Mouse (Mus musculus) gastrocnemius, postnatal 25 days (tissue): Measurements from ENCODE around the gene Lmo7. TPM values are rescaled to one million over a fixed set of nuclear protein-coding genes. Genes with fewer than 3 reads are reported as not detected.
A peak's percentile ranks its signal among the peaks of the same experiment; 100 is the strongest.

ENCODE experiments used
- DNase-seq: peaks from one replicate; pipeline ENCODE4 v3.0.0; 2022
- long read RNA-seq, 2 experiments: library from polyadenylated mRNA; stranded (forward); transcript quantifications; one replicate each; pipeline ENCODE4 v2.0.0; 2021
- total RNA-seq, 2 experiments: library from RNA; stranded (reverse); gene quantifications; 1 replicate in 1 of 2; 2 replicates in 1 of 2; pipeline ENCODE4 v1.2.3; 2021

Lmo7 gene
- 10 to 100 TPM; 60.2 to 66.2 TPM for total RNA-seq
- long read RNA-seq, experiment 1, partial matches to known transcripts, result 5 of 8 reads
- long read RNA-seq, experiment 1, other reads (novel, unspliced or antisense), result 3 of 8 reads
- long read RNA-seq, experiment 2, partial matches to known transcripts, result 6 of 14 reads
- long read RNA-seq, experiment 2, other reads (novel, unspliced or antisense), result 8 of 14 reads

DNA sequence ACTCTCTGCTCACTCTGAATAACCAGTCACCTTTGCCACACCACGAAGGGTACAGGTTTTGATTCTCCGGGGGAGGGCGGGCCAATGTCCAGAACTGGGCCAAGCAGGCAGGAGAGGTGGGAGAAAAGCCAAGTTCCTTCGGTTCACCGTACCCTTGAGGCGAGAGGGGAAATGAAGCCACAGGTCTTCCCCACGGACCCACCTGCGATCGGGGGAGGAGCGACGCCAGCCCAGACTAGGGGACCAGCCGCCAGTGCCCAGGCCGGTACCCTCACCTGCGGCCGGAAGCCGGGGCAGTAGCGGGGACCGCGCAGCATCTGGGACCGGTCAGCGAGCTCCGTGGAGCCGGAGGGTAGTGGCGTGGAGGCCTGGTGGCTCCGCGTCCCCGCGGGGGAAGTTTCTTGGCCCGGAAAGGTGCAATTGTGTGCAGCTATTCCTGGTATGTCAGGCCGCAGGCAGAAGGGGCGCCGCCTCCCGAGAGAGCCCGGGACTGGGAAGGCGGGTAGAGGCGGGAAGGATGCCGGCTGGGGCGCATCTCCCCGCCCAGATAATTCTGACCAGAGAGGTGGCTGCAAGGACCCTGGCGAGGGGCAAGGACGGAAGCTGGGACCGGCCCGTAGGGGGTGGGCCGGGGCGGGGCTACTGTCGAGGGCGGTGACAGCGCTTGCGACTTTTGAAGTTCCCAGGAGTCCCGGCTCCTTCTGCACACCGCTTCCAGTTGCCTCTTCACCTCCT is at the start of gene Lmo7, which contains the start of gene Gm9922:
Gene Lmo7 (plus strand): TSS at position 721 of the 735 bp plus-strand sequence.
Gene Gm9922 (minus strand): TSS at position 578 of the 735 bp plus-strand sequence.
- peak; percentile 84 for DNase-seq

DNA sequence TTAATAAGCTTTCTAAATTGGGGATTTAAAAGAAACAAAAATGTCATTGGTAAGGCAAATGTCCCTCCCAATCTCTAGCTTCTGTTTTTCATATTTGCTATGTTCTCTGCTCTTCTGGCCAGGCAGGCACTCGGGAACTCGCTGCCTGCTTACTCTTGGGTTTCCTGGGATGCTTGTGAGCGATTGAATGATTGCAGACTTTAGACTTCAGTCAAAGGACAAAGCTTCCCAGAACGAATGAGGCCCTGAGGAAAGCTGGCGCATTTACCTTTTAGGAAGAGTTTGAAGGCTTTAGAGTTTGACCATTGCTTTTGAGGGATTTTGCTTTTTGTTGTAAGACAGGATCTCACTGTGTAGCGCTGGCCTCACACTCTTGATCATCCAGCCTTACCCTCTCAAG is 42.1 kb upstream of the Lmo7 start:
- DNase-seq, result no peak

DNA sequence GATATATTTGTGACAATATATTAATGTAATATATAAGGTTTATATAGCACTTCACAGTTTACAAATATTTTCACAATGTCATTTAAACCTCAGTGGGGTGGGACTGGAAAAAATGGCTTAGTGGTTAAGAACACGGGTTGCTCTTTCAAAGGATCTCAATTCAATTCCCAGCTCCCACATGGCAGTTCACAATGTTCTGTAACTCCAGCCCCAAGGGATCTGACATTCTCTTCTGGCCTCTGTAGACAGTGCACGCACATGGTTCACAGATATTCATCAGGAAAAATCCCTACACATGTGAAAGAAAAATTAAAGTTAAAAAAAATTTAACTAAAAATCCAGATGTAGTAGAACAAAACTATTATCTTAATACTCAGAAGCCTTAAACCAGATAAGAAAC is 41.4 kb upstream of the Lmo7 start:
- DNase-seq, result peak; percentile 16

DNA sequence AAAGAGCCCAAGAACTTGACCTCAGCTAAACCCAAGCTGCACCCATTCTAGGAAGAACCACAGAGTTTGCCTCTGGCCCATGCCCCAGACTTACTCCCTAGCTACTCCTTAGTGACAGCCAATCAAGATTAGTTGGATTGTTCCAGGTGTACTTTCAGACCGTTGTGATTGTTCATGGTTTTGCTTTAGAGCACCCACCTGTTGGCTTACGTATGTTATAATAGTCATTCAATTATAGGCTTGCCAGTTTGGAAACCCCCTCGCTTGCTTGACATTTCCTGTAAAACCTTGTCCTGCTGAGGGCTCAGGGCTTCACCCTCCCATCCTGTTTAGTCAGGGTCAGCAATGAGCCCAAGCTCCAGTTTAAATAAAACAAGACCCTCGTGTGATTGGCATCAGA is 25.3 kb upstream of the Lmo7 start:
- DNase-seq, result no peak

DNA sequence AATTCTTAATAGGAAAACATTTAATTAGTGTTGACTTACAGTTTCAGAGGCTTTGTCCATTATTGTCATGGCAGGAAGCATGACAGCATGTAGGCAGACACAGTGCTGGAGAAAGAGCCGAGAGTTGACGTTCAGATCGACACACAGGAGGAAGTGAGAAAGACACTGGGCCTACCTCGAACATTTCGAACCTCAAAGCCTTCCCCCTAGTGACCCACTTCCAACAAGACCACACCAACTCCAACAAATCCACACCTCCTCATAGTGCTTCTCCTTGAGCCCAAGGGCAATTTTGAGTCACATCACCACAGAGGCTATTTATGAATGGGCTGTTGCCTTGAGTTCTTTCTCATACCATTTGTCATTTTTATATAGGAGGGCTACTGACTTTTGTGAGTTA is 22.7 kb upstream of the Lmo7 start:
- DNase-seq, result no peak

DNA sequence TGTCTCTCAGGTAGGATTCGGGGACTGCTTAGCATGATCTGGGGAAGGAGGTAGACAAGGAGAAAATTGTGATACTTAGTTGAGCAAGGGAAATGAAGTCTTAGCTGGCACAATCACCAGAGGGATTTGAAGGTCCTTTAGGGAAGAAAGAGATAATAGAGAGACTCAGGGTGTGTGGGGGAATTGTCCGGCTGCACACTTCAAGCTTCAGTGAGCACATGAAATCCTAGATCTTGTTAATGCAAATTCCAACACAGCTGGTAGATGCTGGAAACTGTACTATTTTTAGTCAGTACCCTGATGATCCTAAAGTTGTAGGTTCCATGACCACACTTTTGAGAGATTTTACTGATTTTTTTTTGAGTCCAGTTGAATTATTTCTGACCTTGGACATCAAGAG is 15.3 kb upstream of the Lmo7 start:
- no peak for DNase-seq

DNA sequence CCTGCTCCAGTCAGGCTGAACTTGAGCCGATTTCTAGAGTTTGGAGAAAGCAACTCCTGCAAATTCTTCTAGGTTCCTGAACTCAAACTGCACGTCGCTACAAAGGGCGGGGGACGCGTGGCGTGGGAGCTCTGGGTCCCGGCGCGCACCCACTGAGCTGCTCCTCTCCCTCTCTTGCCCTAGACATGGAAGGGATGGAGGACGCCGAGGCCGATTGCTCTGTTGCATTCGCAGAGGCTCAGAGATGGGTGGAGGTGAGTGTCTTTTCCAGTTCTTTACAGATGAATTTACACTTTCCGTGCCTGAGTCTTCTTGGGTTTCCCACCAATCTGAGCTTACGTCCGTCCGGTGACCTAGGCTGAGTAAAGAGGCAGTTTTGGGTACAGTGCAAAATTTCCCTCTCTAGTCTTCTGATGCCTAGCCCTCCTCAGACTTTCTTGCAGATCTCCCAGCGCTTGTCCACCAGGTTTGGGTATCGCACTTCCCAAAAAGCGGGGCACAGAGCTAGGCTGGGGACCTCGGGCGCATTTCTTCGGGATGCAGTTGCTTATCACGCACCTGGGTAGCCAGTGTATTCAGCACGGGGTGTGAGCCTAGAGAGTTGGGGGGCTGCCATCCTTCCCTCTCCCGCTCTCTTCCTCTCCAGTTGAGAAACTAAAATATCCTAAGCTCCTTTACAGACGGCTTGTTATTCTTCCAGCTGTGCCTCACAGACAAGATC is 375 bp downstream of the Lmo7 start:
- no peak for DNase-seq

DNA sequence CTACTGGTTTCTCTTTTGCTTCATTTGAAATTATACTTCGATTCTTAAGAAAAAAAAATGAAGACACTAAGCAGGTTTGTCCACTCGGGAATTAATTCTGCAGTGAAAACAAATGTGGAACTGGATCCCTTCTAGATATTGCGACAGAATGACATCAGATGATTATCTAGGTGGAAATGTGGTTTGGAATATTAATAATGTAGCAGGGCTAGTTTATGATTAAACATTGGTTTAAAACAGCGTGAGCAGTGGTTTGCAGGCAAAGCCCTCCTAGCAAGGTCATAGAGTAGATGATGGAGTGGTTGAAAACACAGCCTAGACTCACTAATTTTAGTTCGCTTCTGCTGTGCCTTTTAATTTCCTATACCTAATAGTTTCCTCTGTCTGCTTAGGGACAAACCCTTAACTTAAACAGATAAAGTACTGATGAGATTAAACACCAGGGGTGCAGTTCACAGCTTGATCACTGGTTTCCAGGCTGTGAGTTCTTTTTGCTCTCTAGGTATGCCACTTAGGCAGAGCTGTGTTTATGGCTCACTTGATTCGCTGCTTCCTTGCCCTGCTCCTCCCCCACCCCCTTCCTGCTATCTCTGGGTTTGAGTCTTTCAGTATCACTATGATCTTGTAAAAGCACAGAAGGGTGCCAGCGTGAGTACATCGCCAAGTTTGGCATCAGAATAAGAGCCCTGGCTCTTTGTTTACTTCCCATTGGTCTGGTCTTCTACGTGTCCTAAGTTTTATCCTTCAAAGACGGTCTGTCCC is 4.0 kb downstream of the Lmo7 start:
- DNase-seq, result no peak

DNA sequence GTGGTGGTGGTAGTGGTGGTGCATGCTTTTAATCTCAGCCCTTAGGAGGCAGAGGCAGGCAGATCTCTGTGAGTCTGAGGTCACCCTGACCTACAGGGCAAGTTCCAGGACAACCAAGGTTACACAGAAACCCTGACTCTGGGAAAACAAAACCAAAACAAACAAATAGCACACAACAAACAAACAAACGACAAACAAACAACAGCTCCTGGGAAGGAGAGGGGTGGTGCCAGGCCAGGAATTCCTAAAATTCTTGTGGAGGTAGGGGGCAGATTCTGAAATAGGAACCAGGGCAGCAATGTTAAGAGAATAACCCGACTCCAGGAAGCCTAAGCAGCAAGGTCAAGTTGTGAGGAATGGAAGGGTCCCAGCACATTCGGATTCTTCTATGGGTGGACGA is 7.7 kb downstream of the Lmo7 start:
- no peak for DNase-seq

DNA sequence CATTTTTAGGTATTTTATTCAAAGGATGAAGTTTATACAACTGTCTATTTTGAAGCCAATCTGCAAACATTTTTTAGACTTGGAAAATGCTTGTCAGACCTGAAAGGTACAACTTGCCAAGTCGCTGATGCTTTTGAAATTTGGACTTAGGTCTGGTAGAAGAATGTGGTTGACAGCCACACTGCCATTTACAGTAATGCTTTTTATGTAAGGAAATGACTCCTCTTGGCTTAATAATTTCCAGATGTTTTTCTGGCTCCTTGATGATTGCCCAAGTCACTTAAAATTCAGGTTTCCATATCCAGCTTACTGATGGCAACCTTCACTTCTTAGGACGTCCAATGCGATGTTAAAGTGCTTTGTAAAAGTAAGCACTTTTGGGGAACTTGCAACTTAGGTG is 16.9 kb downstream of the Lmo7 start:
- no peak for DNase-seq

DNA sequence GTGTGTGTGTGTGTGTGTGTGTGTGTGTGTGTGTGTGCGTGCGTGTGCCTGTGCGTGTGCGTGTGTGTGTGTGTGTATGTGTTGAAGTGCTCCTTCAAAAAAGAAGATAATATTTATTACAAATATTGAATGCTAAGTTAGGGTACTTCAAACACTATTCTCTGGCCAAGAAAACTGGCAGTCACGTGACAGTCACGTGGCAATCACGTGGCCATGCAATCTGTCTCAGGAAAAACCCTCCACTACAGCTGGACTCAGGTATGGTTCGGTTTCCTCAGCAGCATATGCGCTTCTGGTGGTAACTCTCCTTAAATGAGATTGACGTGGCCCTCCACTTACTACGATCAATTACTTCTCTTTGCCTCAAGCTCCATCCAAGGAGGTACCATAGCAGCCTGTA is 18.1 kb downstream of the Lmo7 start:
- DNase-seq, result no peak

DNA sequence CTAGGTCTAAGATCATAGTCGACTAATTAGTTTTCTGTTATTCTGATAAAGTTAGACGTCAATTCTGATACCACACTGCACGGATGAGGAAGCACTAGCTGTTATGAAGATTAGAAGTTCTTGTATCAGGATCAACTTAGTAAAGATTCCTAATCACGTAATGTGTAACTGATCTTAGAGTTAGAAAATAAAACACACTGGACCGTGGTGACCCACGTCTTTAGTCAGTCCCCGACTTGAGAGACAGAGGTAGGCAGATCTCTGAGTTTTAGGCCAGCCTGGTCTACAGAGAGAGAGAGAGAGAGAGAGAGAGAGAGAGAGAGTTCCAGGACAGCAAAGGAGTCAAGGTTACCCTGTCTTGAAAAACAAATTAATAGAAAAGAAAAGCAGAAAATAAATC is 18.7 kb downstream of the Lmo7 start:
- no peak for DNase-seq

DNA sequence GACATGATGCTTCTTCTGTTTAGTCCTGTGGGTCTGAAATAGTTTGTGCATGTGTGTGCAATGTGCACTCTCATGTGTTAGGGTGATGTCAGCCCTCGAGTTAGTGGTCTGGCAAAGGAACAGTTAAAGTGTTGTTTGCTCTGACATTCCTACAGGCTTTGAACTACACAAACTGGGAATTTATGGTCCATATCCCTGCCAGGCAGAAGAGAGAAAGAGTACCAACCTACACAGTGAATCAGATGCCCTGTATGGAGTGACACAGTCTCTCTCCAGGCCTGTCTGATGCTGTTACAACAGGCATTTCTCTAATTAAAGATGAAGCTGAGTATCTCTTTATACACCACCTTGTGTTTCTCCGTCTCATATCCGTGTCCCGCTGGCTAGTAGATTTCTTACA is 21.2 kb downstream of the Lmo7 start:
- DNase-seq, result no peak

DNA sequence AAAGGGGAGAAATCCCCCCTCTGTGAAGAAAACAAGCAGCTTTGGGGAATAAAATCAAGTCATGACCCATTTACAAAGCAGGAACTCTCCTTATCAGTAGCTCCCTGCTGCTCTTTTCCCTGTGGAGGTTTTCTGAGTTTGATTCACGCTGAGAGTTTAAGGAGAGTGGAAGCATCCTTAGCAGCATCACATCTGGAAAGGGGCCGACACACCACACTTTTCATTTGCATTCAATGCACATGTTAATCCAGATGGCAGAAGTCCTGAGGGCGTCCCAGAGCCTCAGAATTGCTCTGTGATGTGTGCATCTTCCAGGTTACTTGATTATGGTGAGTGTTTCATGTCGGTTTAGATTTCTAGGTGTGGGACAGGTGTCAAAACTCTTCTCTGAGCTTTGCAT is 25.7 kb downstream of the Lmo7 start:
- DNase-seq, result no peak

DNA sequence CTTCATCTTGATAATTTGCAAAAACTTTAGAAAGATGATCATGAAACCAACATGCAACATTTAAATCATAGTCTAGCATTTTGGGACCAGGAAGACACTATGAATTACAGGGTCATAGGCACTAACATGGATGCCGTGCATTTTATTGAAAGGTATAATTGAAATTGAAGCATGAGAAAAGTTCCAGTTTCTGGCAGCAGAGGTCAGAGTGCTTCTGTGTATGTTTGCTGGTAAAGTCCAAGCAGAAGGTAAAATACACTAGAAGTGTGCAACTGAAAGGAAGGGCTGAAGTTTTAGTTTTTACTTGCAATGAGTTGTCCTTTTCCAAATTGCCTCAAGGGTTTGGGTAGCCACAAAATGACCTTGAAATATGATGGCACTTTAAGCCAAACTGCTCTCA is 32.5 kb downstream of the Lmo7 start:
- DNase-seq, result no peak

DNA sequence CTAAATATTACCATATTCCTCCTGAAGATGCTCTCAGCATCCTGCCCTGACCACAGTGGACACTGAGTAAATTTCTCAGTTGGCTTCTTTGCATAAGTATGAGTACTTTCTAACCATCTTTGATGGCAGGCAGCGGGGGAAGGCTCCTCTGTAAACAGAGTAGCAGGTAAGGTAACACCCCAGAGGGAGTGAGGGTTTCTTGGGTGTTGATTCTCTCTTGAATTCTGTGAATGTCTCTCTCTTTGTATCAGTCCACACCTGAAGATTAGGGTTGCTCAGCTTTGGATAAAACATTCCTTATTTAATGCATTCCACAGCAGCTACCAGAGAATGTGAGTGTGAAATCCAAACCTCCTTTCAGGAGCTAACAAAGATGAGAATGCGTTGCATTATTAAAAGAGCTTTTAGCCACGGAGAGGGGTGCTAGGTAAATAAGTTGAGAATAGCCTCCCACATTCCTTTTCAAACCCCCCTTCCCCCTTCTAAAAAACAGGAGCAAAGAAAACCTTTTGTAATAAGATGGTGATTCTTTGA is 34.1 kb downstream of the Lmo7 start:
- no peak for DNase-seq

DNA sequence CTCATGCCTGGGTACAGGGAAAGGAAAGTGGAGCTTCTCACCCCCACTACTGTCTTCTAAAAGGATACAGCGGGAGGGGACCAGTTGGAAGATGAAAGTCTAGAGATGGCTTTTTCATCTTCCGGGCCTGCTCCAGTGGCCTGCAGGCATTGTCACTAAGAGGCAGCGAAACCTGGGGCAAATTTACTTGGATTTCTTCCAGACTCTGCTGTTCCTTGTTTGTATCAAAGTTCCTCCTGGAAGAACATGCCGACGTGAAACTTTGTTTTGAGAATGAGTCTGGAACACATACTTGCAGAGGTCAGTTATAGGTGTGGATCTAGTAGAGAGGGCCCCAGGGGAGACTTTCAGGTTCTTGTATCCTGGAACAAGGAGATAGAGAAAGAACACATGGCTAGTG is 41.6 kb downstream of the Lmo7 start:
- DNase-seq, result no peak

DNA sequence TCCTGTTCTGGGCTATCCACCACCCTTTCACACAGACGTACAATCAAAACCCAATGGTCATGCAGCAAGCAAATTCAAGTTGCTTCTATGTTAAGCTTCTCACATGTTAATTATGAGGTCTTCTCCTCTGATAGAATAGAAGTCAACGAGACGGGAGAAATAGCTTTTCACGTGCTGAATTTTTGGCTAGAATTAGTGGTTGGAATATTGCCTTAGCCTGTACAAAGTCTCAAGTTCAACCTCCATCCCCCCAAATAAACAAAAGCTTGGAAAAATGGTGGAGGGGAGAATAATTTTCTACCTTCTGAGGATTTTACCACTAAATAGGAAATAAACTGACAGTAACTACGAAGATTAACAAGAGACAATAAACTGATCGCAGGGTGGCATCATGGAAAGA is 42.0 kb downstream of the Lmo7 start:
- no peak for DNase-seq

DNA sequence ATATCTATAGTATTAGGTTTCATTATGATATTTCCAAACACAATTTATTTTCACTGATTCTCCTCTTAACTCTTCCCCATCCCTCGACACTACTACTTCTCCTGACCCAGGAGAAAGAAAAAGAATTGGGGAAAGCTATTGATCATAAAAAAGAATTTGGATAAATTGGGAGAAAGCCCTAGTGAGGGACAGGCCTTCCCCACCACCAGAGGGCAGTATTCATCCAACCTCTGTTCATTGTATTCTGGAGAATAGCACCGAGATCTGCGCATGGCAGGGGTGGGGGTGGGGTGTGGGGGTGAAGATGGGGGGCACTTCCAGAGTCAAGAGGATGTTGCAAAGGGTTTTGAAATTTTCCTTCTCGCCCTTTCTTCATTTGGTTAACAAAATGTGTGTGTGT is 44.9 kb downstream of the Lmo7 start:
- DNase-seq, result no peak

DNA sequence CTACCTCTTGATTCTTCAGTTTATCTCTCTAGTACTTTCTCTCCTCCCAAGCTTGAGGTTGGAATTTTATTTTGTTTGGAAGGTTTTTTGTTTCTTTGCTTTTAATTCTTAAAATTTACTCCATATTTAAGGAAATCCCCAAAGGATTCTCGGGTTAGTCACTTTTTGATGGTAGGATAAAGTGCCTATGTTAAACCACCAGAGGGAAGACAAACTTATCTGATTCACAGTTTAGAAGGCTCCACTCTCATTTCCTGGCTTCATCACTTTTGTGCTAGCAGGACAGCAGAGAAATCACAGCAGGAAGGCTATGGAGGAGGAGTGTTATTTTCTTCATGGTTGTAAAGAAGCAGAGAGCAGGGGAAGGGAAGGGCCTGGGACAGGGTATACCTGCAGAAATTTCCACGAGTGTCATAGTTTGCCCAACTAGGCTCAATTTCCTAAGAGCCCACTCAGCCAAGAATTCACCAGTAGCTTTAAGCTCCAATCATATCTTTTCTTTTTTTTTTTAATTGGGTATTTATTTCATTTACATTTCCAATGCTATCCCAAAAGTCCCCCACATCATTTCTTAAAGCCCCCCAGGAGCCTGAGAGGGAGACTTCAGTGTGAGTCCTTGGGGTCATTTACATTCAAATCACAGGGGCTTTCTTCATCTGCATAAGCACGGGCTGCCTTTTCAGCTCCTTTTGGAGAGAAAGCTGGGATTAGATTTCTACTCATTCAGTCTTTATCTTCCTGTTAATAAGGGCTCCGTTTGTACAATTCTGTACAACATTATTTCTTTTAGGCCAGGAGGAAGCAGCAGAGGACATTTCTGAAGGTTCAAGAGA is 46.8 kb downstream of the Lmo7 start:
- no peak for DNase-seq

DNA sequence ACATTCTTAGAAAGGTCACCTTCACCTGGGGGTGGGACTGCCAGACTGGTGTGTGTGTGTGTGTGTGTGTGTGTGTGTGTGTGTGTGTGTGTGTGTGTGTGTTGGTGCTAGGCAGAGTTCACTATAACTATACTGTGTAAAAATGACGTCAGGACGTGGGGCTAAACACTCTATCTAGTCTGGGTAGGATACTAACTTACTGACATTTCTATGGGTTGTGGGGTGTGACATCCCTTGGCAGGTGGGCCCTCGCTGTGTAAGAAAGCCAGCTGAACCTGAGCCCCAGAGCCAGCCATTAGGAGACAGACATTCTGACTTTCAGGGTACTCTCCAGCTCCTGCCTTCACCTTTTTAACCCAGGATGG is 47.4 kb downstream of the Lmo7 start:
- no peak for DNase-seq

DNA sequence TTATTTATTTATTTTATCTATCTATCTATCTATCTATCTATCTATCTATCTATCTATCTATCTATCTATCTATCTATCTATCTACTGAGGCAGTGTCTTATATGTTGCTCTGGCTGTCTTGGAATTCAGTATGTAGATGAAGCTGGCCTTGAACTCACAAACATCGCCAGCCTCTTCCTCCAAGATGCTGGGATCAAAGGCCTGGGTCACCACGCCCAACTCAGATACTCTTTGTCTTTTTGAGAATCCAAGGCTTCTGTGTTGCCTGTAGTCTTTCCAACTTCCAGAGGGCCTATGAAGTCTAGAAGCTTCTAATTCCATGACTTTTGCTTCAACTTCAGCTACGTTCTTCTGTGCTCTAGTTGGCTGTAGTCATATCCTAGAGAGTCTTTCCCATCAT is 48.7 kb downstream of the Lmo7 start:
- DNase-seq, result no peak
